Mouse (Mus musculus) lung, embryonic 16.5 days (tissue): ENCODE data around the gene Lca5l. TPM values are rescaled to one million over a fixed set of nuclear protein-coding genes. Genes with fewer than 3 reads are reported as not detected.

Experiments used
- ATAC-seq: fragments of 200-750 bp; cut with Nextera tagmentation; 2 replicates; pipeline ENCODE4 v1.8.0; 2017; ENCODE audit warnings: low read depth, mild to moderate bottlenecking, moderate library complexity
- H3K27ac ChIP-seq: fragments of 300-500 bp; sonication (generic); 2 replicates; pipeline ENCODE4 v1.5.1; 2014; ENCODE audit warnings: mild to moderate bottlenecking, control low read depth, low read length
- H3K27me3 ChIP-seq: fragments of 300-500 bp; sonication (generic); 2 replicates; pipeline ENCODE4 v1.6.1; 2014; ENCODE audit warnings: low read depth, low read length, mixed read lengths; ENCODE audit not compliant: control insufficient read depth, insufficient read depth
- H3K36me3 ChIP-seq: fragments of 300-500 bp; sonication (generic); 2 replicates; pipeline ENCODE4 v1.6.1; 2014; ENCODE audit warnings: low read length; ENCODE audit not compliant: control insufficient read depth, insufficient read depth
- H3K4me1 ChIP-seq: fragments of 300-500 bp; sonication (generic); replicated peaks from 2 replicates; pipeline ENCODE4 v1.6.1; 2014; ENCODE audit warnings: low read length, mixed read lengths; ENCODE audit not compliant: control insufficient read depth, insufficient read depth
- H3K4me2 ChIP-seq: fragments of 300-500 bp; sonication (generic); 2 replicates; pipeline ENCODE4 v1.6.1; 2014; ENCODE audit warnings: low read depth, low read length, control low read depth
- H3K4me3 ChIP-seq: fragments of 300-500 bp; sonication (generic); 2 replicates; pipeline ENCODE4 v1.5.1; 2014; ENCODE audit warnings: mild to moderate bottlenecking, low read length, control low read depth
- H3K9ac ChIP-seq: fragments of 300-500 bp; sonication (generic); 2 replicates; pipeline ENCODE4 v1.6.1; 2014; ENCODE audit warnings: low read length, control low read depth
- H3K9me3 ChIP-seq: fragments of 300-500 bp; sonication (generic); 2 replicates; pipeline ENCODE4 v1.6.1; 2016; ENCODE audit warnings: low read length; ENCODE audit not compliant: control insufficient read depth
- WGBS: fragments of 180-500 bp; shearing (Covaris S2); extraction: QIAGEN DNeasy Blood & Tissue Kit; methylation state at CpG from one replicate; pipeline ENCODE4 v1.1.7; 2014; 5-methylcytosine and 5-hydroxymethylcytosine counted together
- polyA plus RNA-seq: library from polyadenylated mRNA; unstranded; fragments of >200 nt; fragmentation: Nextera tagmentation; extraction: Ambion mirVana; gene quantifications from 2 replicates; pipeline ENCODE4 v1.2.1, GENCODE M21; 2015

The Lca5l gene
- polyA plus RNA-seq, 1 experiment from 2014 or later = 0.93 TPM

DNA sequence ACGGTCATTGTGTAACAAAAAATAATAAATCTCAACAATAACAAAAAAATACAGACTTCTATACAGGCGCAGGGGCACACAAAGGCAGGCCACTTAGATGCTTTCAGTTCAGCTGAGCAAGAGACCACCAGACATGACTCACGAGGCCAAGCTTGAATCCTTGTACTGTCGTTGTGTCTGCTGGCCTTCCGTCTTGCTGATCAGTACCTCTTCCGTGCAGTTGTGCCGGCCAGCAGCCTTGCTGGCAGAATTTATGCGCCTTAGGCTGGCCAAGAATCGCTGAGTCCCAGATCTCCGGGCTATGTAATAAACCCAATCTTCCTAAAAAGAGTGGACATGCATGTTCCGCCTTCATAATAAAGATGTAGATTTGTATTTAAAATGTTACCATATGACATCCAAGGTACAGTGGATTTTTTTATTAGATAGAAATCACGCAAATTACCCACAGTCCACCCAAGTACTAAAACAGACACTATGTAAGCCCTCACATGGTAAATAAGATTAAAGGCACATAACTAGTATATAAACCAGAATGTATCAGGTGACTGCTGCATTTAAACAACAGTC lies 33.5 kb downstream of the Lca5l start:
- Histone ChIP-seq H3K9ac (peak overlapping the region; percentile 90), H3K9me3 (no peaks in the 10 kb centered on the region), H3K27ac (peak overlapping the region; percentile 69), H3K4me2 (peak overlapping the region; percentile 99), H3K36me3 (no peaks in the 10 kb centered on the region), H3K4me3 (peak overlapping the region; percentile 66), H3K4me1 (peaks cover 10% of the 10 kb centered on the region), H3K27me3 (no peaks in the 10 kb centered on the region)
- ATAC-seq = no peak
- WGBS = 58% methylated on average over 12 of the region's 12 CpGs

GRCm38 (mm10) chr16:96157171-96157570 lies 34.9 kb downstream of the Lca5l start:
- Histone ChIP-seq H3K9me3 (no peaks in the 10 kb centered on the region), H3K27me3 (no peaks in the 10 kb centered on the region), H3K27ac (no peak overlapping the region), H3K4me2 (no peak overlapping the region), H3K36me3 (no peaks in the 10 kb centered on the region), H3K4me1 (peaks cover 10% of the 10 kb centered on the region), H3K9ac (no peak overlapping the region), H3K4me3 (no peak overlapping the region)
- ATAC-seq = no peak
- WGBS = 88% methylated on average over 11 of the region's 11 CpGs

DNA sequence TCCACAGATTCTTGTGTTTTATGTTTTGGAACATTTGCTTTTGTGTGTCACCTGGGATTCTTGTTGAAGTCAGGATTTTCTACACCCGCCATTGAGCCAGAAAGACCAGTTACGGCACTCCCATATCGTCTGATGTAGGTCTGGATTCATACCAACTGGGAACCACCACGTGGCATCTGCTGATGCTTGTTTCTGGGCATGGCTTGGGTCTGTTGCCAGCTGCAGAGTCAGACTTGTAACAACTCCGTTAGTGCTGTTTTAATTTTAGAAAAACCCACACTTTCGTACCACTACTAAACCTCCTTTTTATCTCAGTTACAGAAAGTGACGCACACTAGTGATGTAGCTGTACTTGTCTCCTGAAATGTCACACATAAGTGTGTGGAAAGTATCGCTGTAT lies 36.1 kb downstream of the Lca5l start:
- H3K27ac ChIP-seq = no peak overlapping the region
- no peaks in the 10 kb centered on the region for H3K27me3 ChIP-seq
- H3K9me3 ChIP-seq = no peaks in the 10 kb centered on the region
- WGBS = 81% methylated on average over 8 of the region's 8 CpGs
- ATAC-seq = no peak
- H3K4me1 ChIP-seq = peaks cover 10% of the 10 kb centered on the region
- no peak overlapping the region for H3K4me2 ChIP-seq
- H3K36me3 ChIP-seq = no peaks in the 10 kb centered on the region
- H3K9ac ChIP-seq = no peak overlapping the region
- no peak overlapping the region for H3K4me3 ChIP-seq

DNA sequence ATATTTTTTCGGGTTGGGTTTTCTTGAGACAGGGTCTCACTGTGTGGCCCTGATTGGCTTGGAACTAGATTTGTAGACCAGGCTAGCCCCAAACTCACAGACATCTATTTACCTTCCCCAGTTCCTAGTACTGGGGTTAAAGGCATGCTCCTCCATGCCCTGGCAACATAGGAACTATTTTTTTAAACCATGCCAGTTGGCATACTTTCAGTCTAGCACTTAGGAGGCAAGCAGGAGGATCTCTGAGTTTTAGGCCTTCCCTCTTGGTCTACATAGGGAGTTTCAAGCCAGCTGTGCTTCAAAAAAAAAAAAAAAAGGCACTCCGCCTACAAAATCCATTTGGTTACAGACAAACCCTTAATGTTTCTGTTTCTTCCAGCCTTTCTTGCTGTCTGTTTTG lies 37.6 kb downstream of the Lca5l start:
- ATAC-seq = no peak
- Histone ChIP-seq H3K9me3 (no peaks in the 10 kb centered on the region), H3K27me3 (no peaks in the 10 kb centered on the region), H3K4me1 (peaks cover 10% of the 10 kb centered on the region), H3K36me3 (no peaks in the 10 kb centered on the region), H3K4me2 (no peak overlapping the region), H3K9ac (no peak overlapping the region), H3K4me3 (no peak overlapping the region), H3K27ac (no peak overlapping the region)
- WGBS = 78% methylated on average over 2 of the region's 2 CpGs

GRCm38 (mm10) chr16:96151551-96151950 lies 40.5 kb downstream of the Lca5l start:
- Histone ChIP-seq H3K4me3 (no peak overlapping the region), H3K36me3 (no peaks in the 10 kb centered on the region), H3K27ac (no peak overlapping the region), H3K4me2 (no peak overlapping the region), H3K9me3 (no peaks in the 10 kb centered on the region), H3K27me3 (no peaks in the 10 kb centered on the region), H3K4me1 (no peaks in the 10 kb centered on the region; the same call in 1 of the 2 replicates), H3K9ac (no peak overlapping the region)
- WGBS = 15% methylated on average over 9 of the region's 9 CpGs
- peak; percentile 49; the same call in 1 of the 2 replicates for ATAC-seq

DNA sequence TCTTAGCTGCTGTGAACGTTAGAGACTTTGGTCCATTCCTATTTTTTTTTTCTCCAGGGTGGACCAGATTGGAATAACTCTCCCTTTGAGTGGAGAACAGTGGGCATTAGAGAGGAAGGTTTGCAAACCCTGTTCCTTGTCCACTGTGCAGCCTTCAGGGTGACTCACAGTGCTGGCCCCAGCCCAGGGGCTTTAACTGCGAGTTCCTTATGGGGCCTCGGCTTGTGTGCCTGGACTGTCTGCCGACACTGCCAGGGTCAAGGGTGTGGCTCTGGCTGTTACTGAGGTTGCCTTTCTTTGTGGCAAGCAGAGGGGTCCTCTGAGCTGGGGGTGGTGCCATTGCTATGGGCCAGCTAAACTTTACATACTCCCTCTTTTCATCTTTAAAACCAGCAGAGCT lies 41.1 kb downstream of the Lca5l start:
- Histone ChIP-seq H3K27me3 (no peaks in the 10 kb centered on the region), H3K4me2 (no peak overlapping the region), H3K4me1 (peaks cover 3% of the 10 kb centered on the region), H3K9me3 (no peaks in the 10 kb centered on the region), H3K36me3 (no peaks in the 10 kb centered on the region), H3K4me3 (no peak overlapping the region), H3K27ac (no peak overlapping the region), H3K9ac (no peak overlapping the region)
- no peak for ATAC-seq
- WGBS = 58% methylated on average over 4 of the region's 4 CpGs

DNA sequence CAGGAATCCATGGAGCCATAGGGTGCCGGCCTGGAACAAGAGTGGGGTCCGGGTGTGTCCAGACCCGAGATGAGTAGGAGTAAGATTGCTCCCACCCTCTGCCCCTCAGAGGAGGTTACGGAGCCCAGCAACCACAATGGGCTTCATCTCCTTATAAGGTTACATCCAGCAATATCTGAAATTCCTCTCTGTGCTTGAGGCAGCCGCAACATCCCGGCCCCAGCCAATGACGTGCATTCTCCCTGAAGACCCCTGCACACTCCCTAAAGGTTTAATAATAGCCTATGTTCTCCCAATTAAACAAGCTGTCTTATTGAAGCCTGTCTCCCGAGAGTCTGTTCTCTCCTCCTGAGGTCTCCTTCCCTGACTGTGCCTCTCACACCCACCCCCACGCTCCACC lies 42.8 kb downstream of the Lca5l start:
- Histone ChIP-seq H3K4me2 (no peak overlapping the region), H3K9ac (no peak overlapping the region), H3K9me3 (no peaks in the 10 kb centered on the region), H3K36me3 (no peaks in the 10 kb centered on the region), H3K27ac (no peak overlapping the region), H3K4me1 (peaks cover 7% of the 10 kb centered on the region), H3K27me3 (no peaks in the 10 kb centered on the region), H3K4me3 (no peak overlapping the region)
- WGBS = 52% methylated on average over 9 of the region's 9 CpGs
- no peak for ATAC-seq

GRCm38 (mm10) chr16:96148834-96149233 lies 43.2 kb downstream of the Lca5l start:
- Histone ChIP-seq H3K4me1 (peaks cover 7% of the 10 kb centered on the region), H3K9ac (no peak overlapping the region), H3K4me3 (no peak overlapping the region), H3K4me2 (no peak overlapping the region), H3K27ac (no peak overlapping the region), H3K36me3 (no peaks in the 10 kb centered on the region), H3K27me3 (no peaks in the 10 kb centered on the region), H3K9me3 (no peaks in the 10 kb centered on the region)
- 67% methylated on average over 6 of the region's 6 CpGs for WGBS
- ATAC-seq = no peak

- no peak for ATAC-seq
- WGBS = under 1% methylated on average over 5 of the region's 5 CpGs
These were observed 46.3 kb downstream of the Lca5l start for GRCm38 (mm10) chr16:96145814-96146213.

More at GRCm38 (mm10) chr16:96145814-96146213, 46.3 kb downstream of the Lca5l start:
- Histone ChIP-seq H3K4me1 (peaks cover 7% of the 10 kb centered on the region), H3K9ac (peak overlapping the region; percentile 74), H3K27me3 (no peaks in the 10 kb centered on the region), H3K27ac (peak overlapping the region; percentile 49; the same call in 1 of the 2 replicates), H3K4me3 (peak overlapping the region; percentile 86), H3K4me2 (peak overlapping the region; percentile 88), H3K9me3 (peaks cover 2% of the 10 kb centered on the region; the same call in 1 of the 2 replicates), H3K36me3 (no peaks in the 10 kb centered on the region)
